Mouse (Mus musculus) adrenal gland, adult 18-20 months (tissue): ENCODE results near the gene Gnaz. TPM values are rescaled to one million over a fixed set of nuclear protein-coding genes. Genes with fewer than 3 reads are reported as not detected.
"Not testable (repeated sequence)": the region's sequence is repeated elsewhere in the genome, so short reads cannot be mapped to it uniquely, and the experiment has no call there.

Experiments
- DNase-seq, 2 experiments: peaks; one replicate each; pipeline ENCODE4 v3.0.0; 2021 to 2022; ENCODE audit warnings: low spot score in 2 of 2
- total RNA-seq, 2 experiments: library from RNA; stranded (reverse); gene quantifications; 1 replicate in 1 of 2; 2 replicates in 1 of 2; pipeline ENCODE4 v1.2.3; 2021

Gene Gnaz
- total RNA-seq, 2 experiments from 2014 or later, result 2.9 to 4.4 TPM

- DNase-seq, result no peak
These were observed 61.8 kb downstream of the Gnaz start for GRCm38 (mm10) chr10:75028743-75029142.

- DNase-seq, result no peak
These were observed 62.7 kb downstream of the Gnaz start for GRCm38 (mm10) chr10:75029677-75030076.

GRCm38 (mm10) chr10:75030234-75030633 lies 63.3 kb downstream of the Gnaz start:
- DNase-seq, result no peak

- DNase-seq, result no peak
These were observed 64.6 kb downstream of the Gnaz start for GRCm38 (mm10) chr10:75031345-75032114.

- DNase-seq, result peak; percentile 78 to 79
These were observed 65.4 kb downstream of the Gnaz start, which contains the start of gene Rsph14 for GRCm38 (mm10) chr10:75032395-75032794. Rsph14 (minus strand) TSS chr10:75032586.

- DNase-seq, result peak; percentile 89 to 91
These were observed 70.0 kb downstream of the Gnaz start, which contains the start of gene Rab36 for GRCm38 (mm10) chr10:75036883-75037379. Rab36 (plus strand) TSS chr10:75037058.

GRCm38 (mm10) chr10:75042060-75042459 lies 75.1 kb downstream of the Gnaz start:
- not testable (repeated sequence) for DNase-seq

- no peak for DNase-seq
These were observed 77.5 kb downstream of the Gnaz start for GRCm38 (mm10) chr10:75044459-75044858.

GRCm38 (mm10) chr10:75045831-75046230 lies 78.9 kb downstream of the Gnaz start:
- no peak for DNase-seq

GRCm38 (mm10) chr10:75048711-75049110 lies 81.7 kb downstream of the Gnaz start:
- no peak for DNase-seq

- DNase-seq, result no peak
These were observed 84.5 kb downstream of the Gnaz start for GRCm38 (mm10) chr10:75051364-75052074.

GRCm38 (mm10) chr10:75052902-75053301 lies 85.9 kb downstream of the Gnaz start:
- no peak for DNase-seq

- no peak for DNase-seq
These were observed 86.7 kb downstream of the Gnaz start for GRCm38 (mm10) chr10:75053655-75054054.

GRCm38 (mm10) chr10:75054125-75054524 lies 87.1 kb downstream of the Gnaz start:
- no peak for DNase-seq

- DNase-seq, result no peak
These were observed 88.7 kb downstream of the Gnaz start for GRCm38 (mm10) chr10:75055672-75056071.

GRCm38 (mm10) chr10:75056255-75056654 lies 89.3 kb downstream of the Gnaz start:
- DNase-seq, result no peak

GRCm38 (mm10) chr10:75058336-75058735 lies 91.4 kb downstream of the Gnaz start:
- DNase-seq, result no peak

GRCm38 (mm10) chr10:75058761-75059395 lies 91.9 kb downstream of the Gnaz start:
- DNase-seq, result no peak

GRCm38 (mm10) chr10:75059396-75059795 lies 92.4 kb downstream of the Gnaz start:
- peak; percentile 63 to 67 for DNase-seq

- peak; percentile 84 to 87 for DNase-seq
These were observed 93.4 kb downstream of the Gnaz start, which contains the start of gene Bcr for GRCm38 (mm10) chr10:75060217-75060842. Bcr (plus strand) TSS chr10:75060592.

GRCm38 (mm10) chr10:75060843-75061235 lies 93.9 kb downstream of the Gnaz start:
- peak in 1 of 2 experiments; percentile 47 for DNase-seq
